Mouse (Mus musculus): ENCODE measurements around the gene Ralgps2. TPM values are rescaled to one million over a fixed set of nuclear protein-coding genes. Genes with fewer than 3 reads are reported as not detected.

Ralgps2 gene
- total RNA-seq (2021): 10 to 100 TPM; 43.3 to 54.7 TPM
- long read RNA-seq, experiment 1, full-length matches to known transcripts: 12 of 19 reads
- long read RNA-seq, experiment 1, partial matches to known transcripts: 0 of 19 reads
- long read RNA-seq, experiment 1, other reads (novel, unspliced or antisense): 7 of 19 reads
- long read RNA-seq, experiment 2, full-length matches to known transcripts: 7 of 11 reads
- long read RNA-seq, experiment 2, partial matches to known transcripts: 2 of 11 reads
- long read RNA-seq, experiment 2, other reads (novel, unspliced or antisense): 2 of 11 reads

DNA sequence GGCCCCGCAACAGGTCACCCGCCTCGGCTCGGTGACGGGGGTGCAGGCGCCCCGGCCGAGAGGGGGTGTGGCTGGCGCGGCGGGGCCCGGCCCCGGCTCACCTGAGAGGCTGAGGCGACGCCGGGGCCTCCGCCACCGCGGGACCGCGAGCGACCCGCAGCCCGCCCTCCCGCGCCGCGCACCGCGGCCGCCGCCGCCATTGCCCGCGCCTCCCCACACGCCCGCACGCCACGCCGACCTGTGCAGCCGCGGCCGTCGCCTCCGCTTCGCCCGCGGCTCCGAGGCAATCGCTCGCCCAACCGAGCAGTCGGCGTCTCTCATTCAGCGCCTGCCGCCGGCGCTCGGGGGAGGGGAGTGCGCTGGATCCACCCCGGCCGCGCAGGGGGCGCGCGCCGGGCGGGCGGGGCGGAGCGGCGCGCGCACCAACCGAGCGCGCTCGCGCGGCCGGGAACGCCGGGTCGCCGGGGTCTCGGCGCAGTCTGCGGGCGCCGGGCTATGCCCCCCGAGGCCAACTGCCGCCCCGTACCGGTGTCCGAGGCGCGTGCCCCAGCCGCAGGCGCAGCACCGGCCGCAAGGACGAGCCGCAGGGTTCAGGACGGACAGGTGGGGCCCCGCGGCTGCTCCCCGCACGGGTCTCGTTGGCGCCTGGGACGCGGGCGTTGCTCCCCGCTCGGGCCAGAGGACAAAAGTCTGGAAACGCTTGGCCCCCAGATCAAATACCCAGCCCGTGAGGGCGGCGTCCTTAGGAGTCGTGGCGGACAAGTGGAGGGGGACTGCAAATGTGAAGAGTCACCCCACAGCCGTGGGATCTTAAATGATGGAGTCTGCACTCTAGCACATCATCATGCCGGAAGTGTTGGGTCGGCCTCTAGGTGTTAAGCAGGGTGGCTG is at the start of gene Ralgps2:
Ralgps2 (minus strand) TSS at position 376 of the 891 bp plus-strand sequence.
- DNase-seq (ENCODE audit: low spot score in 2 of 2): peak; percentile 36 to 67
- intact Hi-C loops (cut with DNase I): loop anchor here (5.0 kb wide), 2 partner anchors 48 to 138 kb away; no protein-coding TSS in a partner anchor

DNA sequence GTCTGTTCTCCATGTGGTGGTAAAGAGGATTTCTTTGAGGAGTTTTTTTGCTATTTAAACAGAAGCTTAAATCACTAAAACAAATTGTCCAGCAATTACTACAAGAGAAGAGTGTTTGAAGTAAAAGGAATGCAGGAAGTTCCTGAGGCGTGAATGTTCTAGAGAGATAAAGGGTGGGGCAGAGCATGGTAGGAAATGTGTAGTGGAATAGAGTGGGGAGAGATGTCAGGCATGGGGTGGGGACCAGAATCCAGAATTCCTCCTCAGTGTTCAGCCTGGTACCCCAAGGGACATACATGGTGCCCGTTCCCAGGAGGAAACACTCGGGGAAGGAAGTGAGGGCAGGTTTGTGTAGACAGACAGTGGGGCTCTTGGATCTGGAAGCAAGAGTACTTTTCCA is 48.1 kb upstream of the Ralgps2 start:
- no peak for DNase-seq (ENCODE audit: low spot score in 2 of 2)
- intact Hi-C loops (cut with DNase I): loop anchor here (5.0 kb wide), 1 partner anchor 50 kb away; the partner anchor contains the start of gene Ralgps2

DNA sequence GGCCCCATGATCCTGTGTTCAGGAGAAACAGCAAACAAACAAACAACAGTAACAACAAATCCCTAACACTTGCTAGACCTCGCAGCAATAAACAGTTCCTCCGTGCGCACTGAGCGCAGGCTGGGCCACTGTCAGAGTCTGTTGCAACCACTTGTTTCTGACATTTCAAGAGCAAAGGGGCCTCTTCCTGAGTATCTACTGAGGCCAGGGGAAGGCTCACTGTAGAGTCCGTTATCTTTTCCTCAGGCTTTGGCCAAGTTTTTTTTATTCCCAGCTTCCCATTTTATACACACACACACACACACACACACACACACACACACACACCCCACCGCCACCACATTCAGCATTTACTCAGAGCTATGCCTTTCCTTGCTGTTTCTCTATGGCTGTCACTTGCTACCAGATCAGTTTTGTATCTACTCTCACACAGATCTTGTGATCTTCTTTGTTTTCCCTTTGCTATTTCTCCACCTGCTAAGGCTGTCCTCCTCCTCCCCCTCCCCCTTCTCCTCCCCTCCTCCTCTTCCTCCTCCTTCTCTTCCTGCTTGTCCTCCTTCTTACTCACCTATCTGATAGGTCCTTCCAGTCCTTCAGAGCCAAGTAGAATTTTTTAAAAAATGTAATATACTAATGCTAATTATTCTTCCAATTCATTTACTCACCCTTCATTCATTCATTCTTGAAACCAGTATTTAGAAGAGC is 47.4 kb upstream of the Ralgps2 start:
- intact Hi-C loops (cut with DNase I): loop anchor here (5.0 kb wide), 1 partner anchor 49 kb away; the partner anchor contains the start of gene Ralgps2

DNA sequence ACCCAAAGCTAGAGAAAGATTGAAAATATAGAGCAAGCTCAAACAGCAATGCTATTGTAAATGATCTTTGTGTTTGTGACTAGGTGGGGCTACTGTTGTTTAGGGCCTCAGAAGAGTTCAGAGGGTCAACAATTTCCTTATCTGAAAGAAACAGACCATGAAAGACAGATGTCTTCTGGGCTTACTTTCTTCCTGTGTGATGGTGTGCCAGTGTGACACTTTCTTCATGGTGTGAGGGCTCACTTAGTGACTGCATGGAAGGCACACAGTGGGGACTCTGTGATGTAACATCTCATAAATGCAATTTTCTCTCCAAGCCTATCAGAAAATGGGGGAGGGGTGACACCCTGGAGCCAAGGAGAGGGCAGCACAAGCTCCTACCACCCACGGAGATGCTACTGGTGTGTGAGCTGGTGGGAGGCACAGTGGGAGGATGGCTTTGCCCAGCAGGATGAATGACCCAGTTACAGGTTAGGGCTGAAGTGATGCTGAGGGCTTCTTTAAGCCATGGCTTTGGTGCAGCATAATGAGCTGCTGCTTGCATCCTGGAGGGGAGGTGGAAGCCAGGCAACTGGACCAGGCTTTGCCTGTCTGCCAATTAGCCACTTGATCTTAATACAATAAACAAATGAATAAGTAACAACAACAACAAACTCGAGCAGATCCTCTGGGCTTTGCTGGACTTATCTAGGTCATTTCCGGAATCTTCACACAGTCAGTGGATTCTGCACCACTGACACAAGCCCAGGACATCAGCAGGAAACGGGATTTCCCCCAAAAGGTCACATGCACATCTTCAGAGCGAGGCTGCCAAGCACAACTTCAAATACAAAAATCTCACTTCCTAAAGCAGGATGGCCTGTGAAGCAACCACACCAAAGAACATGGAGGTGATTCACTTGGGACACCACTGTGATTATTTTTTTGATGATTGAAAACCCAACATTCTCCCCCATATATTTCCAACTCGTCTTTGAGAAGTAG is 46.5 kb upstream of the Ralgps2 start:
- DNase-seq (ENCODE audit: low spot score in 2 of 2): no peak
- intact Hi-C loops (cut with DNase I): loop anchor here (5.0 kb wide), 1 partner anchor 49 kb away; the partner anchor contains the start of gene Ralgps2

More for the DNA sequence above, 47.4 kb upstream of the Ralgps2 start:
- DNase-seq (ENCODE audit: low spot score in 2 of 2): no peak

DNA sequence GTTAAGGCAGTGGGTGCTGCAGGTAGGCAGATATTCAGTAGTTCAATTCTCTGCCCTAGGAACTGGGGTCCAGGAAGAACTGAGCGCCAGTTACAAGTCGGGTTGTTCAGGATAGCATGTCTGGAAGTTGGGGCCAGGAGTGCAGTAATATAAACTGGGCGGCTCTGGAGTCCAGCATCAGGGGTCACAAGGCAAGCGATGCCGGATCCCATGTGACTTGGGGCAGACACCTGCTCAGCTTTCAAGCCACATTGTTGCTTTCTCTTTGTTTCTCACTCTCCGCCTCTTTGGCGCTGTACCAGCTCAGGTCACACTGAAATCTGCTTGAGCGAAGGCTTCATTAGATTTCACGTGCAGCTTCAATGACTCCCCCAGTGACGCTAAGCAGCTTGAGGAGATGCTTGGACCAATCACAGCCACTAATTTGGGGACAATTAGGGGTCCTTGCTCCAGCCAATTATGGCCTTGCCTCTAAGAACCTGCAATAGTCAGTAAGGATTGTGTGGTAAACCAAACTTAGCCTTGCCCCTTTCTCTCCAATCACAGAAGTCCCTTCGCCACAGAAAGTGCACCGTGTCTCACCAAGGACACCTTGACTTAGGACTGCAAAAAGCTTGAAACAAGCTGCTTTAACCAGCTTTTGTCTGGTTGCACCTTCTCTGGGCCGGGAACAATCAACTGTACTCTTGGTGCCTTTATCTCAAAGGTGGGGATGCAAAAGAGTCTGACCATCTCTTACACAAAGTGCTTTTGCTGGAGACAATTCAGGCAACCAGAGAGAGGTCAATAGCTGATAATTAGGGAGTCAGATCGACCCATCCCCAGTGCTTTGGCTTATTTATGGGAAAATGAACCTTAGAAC is 43.8 kb upstream of the Ralgps2 start:
- DNase-seq (ENCODE audit: low spot score in 2 of 2): no peak
- intact Hi-C loops (cut with DNase I): no loop called here

DNA sequence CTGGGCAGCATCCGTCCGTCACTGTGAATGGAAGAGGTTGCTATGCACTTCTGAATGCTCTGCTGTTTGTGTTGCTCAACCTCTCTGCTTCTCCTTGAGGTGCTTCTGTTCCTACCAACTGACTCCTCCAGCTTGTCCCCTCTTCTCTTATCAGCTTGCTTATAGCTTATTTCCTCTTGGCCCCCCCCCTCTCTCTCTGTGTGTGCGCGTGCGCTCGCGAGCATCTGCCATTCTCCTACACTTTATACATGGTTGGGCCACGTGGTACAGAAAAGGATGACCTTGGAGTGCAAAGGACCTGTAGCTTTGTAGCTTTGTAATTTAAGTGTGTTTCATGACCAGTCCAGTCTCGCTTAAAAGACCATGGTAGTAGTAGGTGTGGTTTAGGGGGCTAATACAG is 42.5 kb upstream of the Ralgps2 start:
- no peak for DNase-seq (ENCODE audit: low spot score in 2 of 2)
- intact Hi-C loops (cut with DNase I): no loop called here

DNA sequence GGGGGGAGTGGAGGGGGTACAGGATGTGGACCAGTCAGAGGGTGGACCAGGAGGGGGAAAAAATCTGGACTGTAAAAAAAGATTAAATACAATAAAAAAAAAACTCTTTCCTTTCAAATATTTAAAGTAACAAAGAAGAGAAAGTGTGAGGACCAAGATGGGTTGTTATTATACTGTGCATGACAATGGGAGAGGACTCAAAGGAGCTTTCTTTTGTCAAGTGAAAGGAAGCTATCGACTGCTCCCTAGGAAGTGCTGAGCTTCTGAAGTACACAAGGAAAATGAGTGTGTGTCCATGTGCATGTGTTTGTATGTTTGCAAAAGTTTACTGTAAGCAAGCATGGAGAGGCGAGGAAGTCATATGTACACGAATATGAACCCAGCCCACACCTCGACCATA is 40.3 kb upstream of the Ralgps2 start:
- no peak for DNase-seq (ENCODE audit: low spot score in 2 of 2)
- intact Hi-C loops (cut with DNase I): no loop called here

DNA sequence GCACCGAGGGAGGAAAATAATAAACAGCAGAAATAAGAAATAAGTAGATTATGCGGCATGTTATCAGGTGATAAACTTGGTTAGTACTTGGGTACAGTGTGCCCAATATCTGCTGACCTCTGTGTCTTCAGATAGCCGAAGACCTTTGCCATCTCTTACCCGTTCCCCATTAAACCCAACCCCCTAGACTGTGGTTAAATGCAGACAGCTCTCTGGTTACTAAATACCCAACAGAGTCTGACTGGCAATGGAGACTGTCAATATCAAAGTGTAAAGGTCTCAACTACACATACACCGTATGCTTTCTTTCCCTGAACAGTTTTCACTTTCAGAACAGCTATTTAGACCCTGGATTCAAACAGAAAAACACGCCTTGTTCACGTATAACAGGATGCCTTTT is 39.2 kb upstream of the Ralgps2 start:
- DNase-seq (ENCODE audit: low spot score in 2 of 2): no peak
- intact Hi-C loops (cut with DNase I): no loop called here

DNA sequence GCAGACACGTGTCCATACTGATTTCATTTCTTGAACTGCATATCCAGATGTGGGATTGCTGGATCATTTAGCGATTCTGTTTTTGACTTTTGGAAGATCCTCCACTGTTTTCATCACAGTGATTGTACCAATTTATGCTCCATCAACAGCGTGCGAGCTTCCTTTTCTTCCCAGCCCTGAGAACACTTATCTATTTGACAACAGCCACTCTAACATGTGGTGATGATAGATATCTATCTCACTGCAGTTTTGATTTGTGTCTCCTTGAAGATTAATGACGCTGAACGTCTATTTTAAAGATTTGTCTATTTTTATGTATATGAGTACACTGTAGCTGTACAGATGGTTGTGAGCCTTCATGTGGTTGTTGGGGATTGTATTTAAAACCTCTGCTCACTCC is 34.4 kb upstream of the Ralgps2 start:
- DNase-seq (ENCODE audit: low spot score in 2 of 2): no peak
- intact Hi-C loops (cut with DNase I): no loop called here

DNA sequence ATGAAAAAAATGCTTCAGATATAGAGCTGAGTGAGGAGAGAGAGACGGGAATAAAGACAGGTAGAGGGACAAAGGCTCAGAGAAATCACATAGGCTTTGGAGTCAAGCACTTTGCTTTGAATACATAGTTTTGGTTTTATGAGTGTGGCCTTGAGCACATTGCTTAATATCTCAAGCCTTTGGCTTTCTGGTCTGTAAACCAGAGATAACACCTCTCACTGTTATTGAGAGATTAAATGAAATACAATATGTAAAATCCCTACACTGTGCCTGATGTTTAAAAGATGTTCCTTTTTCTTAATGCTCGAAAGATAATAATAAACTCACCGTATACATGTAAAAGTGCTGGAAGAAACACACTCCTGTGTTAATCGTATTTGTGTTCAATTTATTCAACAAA is 33.0 kb upstream of the Ralgps2 start:
- no peak for DNase-seq (ENCODE audit: low spot score in 2 of 2)
- intact Hi-C loops (cut with DNase I): no loop called here

DNA sequence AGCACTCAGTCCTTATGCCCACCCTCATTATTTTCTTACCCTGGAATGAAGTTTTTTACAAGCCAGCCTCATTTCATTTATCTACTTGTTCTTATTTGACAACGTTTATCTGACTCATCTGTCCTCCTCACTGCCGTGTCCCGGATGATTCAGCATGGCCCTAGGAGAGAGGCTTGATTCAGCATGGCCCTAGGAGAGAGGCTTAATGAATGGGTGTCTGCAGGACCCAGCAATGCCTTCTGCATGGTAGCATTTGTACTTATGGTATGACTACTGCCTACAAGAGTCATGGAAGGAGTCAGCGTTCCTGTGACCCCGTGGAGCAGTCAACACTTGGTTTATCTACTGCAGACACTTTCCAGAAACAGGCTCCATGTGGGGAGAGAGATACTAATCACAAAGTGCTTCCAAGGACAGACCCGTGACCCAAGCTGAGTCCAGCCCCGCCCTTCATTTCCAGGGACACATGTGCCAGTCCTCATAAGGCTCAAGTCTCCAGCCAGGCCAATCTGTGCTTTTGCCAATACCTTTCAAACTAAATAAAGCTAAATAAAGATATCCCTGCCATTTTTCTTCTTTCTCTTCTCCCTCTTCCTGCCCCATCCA is 31.9 kb upstream of the Ralgps2 start:
- DNase-seq (ENCODE audit: low spot score in 2 of 2): no peak
- intact Hi-C loops (cut with DNase I): no loop called here

DNA sequence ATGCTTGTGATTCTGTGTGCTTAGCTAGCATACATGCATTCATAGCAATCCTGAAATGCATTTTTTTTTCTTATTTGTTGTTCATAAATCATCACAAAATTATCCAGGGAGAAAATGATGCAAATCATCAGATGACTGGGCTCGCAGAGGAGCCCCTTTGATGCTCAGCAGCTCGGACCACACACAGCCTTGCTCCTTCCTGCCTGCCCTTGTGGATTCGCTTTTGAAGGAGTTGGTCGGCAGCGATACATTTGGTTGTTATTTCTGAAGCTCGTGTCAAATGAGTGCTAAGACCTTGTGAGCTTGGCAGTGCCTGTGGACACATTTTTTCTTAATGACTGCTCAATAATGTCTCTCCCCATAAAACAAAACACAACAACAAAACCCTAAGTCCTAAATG is 31.2 kb upstream of the Ralgps2 start:
- intact Hi-C loops (cut with DNase I): no loop called here
- DNase-seq (ENCODE audit: low spot score in 2 of 2): no peak

DNA sequence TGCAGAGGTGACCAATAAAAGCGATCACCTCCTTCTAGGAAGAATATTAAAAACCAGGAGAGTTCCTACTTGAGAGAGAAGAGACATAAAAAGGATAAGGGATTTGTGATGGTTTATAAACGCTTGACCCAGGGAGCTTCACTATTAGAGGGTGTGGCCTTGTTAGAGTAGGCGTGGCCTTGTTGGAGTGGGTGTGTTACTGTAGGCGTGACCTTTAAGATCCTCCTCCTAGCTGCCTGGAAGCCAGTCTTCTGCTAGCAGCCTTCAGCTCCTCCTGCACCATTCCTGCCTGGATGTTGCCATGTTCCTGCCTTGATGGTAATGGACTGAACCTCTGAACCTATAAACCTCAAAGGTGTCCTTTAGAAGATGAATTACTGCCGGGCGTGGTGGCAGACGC is 28.7 kb upstream of the Ralgps2 start:
- intact Hi-C loops (cut with DNase I): no loop called here
- no peak for DNase-seq (ENCODE audit: low spot score in 2 of 2)

DNA sequence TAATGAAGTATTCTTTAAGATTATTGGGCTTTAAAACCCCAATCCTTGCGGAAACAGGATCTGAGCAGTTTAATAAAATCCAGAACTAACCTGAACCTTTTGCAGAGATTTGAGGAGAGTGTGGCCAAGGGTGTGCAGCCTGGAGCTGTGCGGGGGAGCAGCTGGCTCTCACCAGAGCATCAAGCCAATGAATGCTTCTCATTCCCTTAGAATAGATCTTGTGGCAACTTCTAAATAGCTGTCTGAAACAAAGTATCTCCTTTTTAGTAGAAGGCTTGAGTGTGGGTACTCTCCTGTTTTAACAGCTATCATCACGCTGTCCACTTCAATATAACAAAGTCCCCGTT is 25.1 kb upstream of the Ralgps2 start:
- no peak for DNase-seq (ENCODE audit: low spot score in 2 of 2)
- intact Hi-C loops (cut with DNase I): no loop called here

DNA sequence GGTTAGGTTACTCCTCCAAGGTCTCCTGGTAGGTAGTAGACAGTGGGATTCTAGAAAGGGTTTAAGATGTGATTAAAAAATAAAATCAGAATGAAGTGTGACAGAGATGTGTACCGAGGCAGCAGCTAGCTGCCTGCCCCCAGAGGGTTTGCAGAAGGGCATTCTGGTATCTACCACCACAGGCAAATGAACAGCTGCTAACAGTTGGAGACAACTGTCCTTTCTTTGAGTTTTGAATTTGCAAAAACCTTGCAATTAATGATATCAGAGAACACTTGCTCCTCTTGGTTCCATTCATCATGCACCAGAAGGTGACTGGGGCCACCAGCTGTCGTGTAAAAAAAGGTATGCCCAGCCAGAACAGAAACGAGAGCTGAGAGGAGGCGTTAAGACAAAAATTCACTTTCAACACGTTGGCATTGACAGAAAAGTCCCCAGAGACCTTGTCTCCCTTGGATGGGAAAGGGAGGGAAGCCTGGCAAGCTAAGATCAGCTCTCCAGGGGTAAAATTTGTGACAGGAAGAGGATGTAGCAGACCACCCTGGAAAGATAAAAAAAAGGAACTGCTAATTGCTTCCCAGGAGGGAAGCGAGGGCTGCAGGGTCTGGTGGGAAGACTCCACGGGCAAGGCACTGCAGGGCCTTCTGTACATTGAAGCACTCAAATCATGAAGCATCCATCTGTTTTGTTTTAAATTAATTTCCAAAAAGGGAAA is 24.6 kb upstream of the Ralgps2 start:
- intact Hi-C loops (cut with DNase I): no loop called here
- no peak for DNase-seq (ENCODE audit: low spot score in 2 of 2)

DNA sequence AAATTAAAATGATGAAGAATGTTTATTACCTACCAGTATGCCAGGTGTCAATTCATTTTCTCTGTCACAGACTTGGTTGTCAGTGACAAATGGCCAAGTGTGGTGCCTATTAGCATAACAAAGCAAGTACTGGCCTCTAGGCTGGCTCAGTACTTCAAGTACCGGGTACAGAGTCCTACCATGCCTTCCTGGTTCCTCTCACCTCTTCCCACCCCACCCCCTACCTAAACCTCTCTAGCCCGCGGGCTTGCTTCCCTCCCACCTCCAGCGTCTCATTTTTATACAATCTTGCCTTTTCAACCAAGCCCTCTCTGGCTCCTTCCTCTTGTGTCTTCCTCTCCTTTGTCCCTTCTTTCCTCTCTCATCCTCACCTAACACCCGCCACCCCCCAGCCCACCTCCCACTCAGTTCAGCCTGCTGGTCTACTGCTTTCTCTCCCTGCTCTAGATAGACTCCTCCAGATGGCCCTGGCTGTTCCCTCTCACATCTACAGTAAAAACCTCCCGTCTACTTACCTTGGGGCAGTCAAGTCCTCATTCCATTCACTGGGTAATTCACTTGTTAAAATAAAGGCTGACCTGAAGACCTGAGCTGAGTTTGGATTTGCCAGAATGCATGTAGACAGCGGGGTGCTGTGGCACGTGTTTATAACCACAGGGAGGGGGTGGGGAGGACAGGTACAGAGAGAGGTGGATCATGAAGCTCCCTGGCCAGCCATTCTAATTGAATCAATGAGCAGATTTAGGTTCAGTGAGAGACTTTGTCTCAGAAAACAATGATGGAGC is 22.2 kb upstream of the Ralgps2 start:
- no peak for DNase-seq (ENCODE audit: low spot score in 2 of 2)
- intact Hi-C loops (cut with DNase I): no loop called here
